Mouse (Mus musculus) left cerebral cortex, adult 2 months (tissue): ENCODE results near the gene Hoxb1. TPM values are rescaled to one million over a fixed set of nuclear protein-coding genes. Genes with fewer than 3 reads are reported as not detected.

Source experiments
- DNase-seq, 2 experiments: peaks; one replicate each; pipeline ENCODE4 v3.0.0; 2021 to 2022; ENCODE audit warnings: low spot score in 2 of 2, mixed read lengths in 1 of 2; ENCODE audit errors: extremely low spot score in 1 of 2
- H3K27ac ChIP-seq: fragments of 200-600 bp; 2 replicates; pipeline ENCODE4 v1.8.1; 2022
- H3K4me3 ChIP-seq: fragments of 200-600 bp; 2 replicates; pipeline ENCODE4 v1.8.1; 2022
- CTCF ChIP-seq: fragments of 200-600 bp; IDR thresholded peaks from 2 replicates; pipeline ENCODE4 v1.8.1; 2022; ENCODE audit warnings: antibody characterized with exemption, mild to moderate bottlenecking, moderate library complexity
- intact Hi-C: fragments of 180-260 bp; cut with DNase I; formaldehyde crosslinking; loops from one replicate; pipeline ENCODE4 v1.15.1; 2025
- long read RNA-seq, 2 experiments: library from polyadenylated mRNA; stranded (forward); transcript quantifications; one replicate each; pipeline ENCODE4 v2.0.0; 2021; ENCODE audit warnings: borderline mapping rate in 2 of 2
- total RNA-seq, 2 experiments: library from RNA; stranded (reverse); gene quantifications; 2 replicates each; pipeline ENCODE4 v1.2.3; 2021

The Hoxb1 gene
- not detected for total RNA-seq
- long read RNA-seq, experiment 1: 0 reads
- long read RNA-seq, experiment 2: 0 reads

DNA sequence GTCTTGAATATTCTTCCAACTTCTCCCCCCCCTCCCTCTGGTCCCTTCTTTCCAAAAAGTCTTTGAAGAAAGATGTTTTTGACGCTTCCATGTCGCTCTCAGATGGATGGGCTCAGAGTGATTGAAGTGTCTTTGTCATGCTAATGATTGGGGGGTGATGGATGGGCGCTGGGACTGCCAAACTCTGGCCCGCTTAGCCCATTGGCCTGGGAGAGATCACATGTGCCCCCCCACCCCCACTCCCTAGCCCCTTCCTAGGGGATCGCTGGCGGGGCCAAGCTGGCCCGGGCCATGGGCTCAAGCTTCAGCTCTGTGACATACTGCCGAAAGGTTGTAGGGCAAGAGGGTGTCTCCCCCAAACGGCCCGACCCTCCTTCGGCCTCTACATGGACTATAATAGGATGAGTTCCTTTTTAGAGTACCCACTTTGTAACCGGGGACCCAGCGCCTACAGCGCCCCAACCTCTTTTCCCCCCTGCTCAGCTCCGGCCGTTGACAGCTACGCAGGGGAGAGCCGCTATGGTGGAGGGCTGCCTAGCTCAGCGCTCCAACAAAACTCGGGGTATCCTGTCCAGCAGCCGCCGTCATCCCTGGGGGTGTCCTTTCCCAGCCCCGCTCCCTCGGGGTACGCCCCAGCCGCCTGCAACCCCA, at the start of gene Hoxb1:
Hoxb1 (plus strand) TSS at position 312 of the 651 bp plus-strand sequence.
- intact Hi-C loops: no loop called here
- no peak for DNase-seq
- no peak for TF ChIP-seq CTCF
- Histone ChIP-seq H3K27ac (no peak within 1 kb of the TSS), H3K4me3 (no peak within 1 kb of the TSS)

DNA sequence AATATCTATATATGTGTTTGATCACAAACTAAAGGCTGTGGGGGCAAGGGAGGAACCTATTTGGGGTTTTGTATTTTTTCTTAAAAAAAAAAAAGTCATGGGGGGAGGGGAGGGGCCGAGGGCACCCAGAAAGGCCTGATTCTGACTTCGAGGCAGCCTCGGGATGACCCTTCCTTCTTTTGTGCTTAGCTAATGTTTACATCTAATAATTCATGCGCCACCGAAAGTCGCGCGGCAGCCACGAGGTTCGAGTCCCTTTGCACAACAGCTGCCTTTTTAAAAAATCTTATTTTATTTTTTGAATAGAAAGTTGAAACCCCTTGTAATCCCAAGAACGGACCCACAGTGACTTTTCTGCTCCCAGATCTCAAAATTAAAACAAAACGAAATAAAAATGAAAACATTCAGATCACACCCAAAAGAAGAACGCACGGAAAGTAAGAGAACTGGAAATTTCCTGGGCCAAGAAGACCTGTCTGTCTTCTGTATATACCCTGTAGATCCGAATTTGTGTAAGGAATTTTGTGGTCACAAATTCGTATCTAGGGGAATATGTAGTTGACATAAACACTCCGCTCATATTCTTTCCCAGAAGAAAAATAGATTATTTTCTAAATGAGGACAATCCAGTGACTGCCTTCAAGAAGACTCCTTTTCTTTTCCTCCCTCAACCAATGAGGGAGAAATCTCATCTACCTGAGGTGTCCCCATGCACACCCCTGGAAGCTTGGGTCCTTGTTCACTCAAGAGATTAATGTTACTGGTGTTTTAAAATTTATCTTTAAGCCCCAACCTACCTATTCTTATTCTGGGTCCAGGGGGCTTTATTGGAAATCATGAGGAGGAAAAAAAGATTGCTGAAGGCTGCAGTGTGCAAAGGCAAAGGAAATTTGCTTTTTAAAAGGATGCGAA, 48.6 kb upstream of the Hoxb1 start:
- DNase-seq: no peak
- intact Hi-C loops: loop anchor here (5.0 to 10.0 kb wide), 2 partner anchors 35 to 312 kb away; partner anchors contain the start of genes Hoxb2 and Igf2bp1
- H3K4me3 ChIP-seq: no peak overlapping the region
- no peak for TF ChIP-seq CTCF
- no peak overlapping the region for H3K27ac ChIP-seq

GRCm38 (mm10) chr11:96317608-96318367, 47.8 kb upstream of the Hoxb1 start, which contains the start of gene Hoxb4:
Hoxb4 (plus strand) TSS chr11:96318267.
- no peak for TF ChIP-seq CTCF
- DNase-seq: no peak
- H3K4me3 ChIP-seq: no peak within 1 kb of the TSS
- H3K27ac ChIP-seq: no peak within 1 kb of the TSS
- intact Hi-C loops: loop anchor here (5.0 to 10.0 kb wide), 2 partner anchors 35 to 313 kb away; partner anchors contain the start of genes Hoxb2 and Igf2bp1

DNA sequence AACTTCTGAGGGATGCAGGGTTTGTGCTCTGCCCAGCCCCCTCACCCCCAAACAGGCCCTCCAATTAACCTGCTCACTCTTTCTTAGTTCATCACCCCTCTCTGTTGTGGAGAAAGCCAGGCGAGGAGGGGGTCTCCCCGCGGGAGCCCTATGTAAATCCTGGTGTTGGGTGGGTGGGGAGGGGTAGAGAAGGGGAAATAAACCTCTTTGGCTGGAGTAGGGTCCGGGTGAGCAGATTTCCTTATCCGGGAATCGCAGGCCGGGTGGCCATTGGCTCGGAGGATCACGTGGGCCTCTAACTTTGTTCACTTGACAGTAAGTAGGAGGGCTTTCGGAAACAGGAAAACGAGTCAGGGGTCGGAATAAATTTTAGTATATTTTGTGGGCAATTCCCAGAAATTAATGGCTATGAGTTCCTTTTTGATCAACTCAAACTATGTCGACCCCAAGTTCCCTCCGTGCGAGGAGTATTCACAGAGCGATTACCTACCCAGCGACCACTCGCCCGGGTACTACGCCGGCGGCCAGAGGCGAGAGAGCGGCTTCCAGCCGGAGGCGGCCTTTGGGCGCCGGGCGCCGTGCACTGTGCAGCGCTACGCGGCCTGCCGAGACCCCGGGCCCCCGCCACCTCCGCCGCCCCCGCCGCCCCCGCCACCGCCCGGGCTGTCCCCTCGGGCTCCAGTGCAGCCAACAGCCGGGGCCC, 47.0 kb upstream of the Hoxb1 start:
- no peak for DNase-seq
- H3K27ac ChIP-seq: no peak overlapping the region
- no peak overlapping the region for H3K4me3 ChIP-seq
- intact Hi-C loops: loop anchor here (5.0 to 10.0 kb wide), 2 partner anchors 34 to 314 kb away; partner anchors contain the start of genes Hoxb2 and Igf2bp1
- TF ChIP-seq CTCF: no peak

DNA sequence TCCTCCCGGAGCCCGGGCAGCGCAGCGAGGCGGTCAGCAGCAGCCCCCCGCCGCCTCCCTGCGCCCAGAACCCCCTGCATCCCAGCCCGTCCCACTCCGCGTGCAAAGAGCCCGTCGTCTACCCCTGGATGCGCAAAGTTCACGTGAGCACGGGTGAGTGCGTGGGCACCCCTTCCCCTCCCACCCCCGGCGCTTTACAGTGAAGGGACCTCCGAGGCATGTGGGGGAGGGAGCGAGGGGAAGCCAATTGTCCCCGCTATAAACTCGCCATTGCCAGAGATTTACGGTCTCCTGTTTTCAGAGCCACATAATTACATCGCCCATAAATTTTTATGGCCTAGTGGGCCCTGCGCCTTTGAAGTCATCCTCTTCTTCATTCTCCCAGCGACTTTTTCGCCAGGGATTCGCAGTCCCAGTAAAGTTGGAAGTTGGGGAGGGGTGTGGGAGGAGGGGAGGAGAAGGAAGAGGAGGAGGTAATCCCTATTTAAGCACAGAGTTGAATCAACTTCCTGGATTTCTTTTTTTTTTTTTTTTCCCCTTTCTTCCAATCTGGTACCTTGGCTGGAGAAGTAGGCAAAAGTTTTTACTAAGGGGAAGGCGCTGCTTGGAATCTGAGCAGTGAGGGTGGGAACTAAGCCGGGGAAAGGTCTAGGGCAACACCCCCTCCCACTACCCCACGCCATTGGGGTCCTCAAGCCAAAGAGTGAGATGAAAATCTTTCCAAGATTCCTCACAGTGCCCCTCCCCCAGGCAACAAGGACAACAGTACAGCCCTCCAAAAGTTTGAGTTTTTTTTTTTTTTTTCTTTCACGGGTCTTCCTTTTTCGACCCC, 46.3 kb upstream of the Hoxb1 start:
- intact Hi-C loops: loop anchor here (5.0 to 10.0 kb wide), 2 partner anchors 33 to 314 kb away; partner anchors contain the start of genes Hoxb2 and Igf2bp1
- DNase-seq: no peak
- no peak overlapping the region for H3K4me3 ChIP-seq
- no peak for TF ChIP-seq CTCF
- H3K27ac ChIP-seq: no peak overlapping the region

- intact Hi-C loops: loop anchor here (5.0 to 10.0 kb wide), 3 partner anchors 32 to 315 kb away; partner anchors contain the start of genes Hoxb2 and Igf2bp1
- no peak overlapping the region for H3K4me3 ChIP-seq
- DNase-seq: no peak
- TF ChIP-seq CTCF: no peak
- H3K27ac ChIP-seq: no peak overlapping the region
Measured at GRCm38 (mm10) chr11:96319910-96320309, 45.6 kb upstream of the Hoxb1 start.

GRCm38 (mm10) chr11:96320688-96321087, 44.9 kb upstream of the Hoxb1 start:
- no peak for TF ChIP-seq CTCF
- intact Hi-C loops: loop anchor here (5.0 kb wide), 1 partner anchor 118 kb away; no protein-coding TSS in a partner anchor
- H3K4me3 ChIP-seq: no peak overlapping the region
- no peak for DNase-seq
- no peak overlapping the region for H3K27ac ChIP-seq

DNA sequence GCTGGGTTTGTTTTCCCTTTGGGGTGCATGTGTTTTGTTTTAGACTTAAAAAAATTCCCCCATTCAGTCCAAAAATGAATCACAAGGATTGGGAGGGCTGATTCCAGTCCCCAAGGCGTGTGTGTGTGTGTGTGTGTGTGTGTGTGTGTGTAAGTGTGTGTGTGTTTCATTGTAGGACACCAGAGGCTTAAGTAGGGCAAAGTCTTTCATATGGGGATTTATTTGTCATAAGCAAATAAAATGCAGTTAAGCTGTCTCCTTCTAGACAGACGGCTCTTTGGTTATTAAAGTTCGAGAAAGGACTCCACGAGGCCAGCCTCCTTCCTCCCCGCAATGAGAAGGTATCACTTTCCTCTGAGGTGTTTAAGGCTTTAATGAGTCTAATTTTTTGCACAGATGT, 43.7 kb upstream of the Hoxb1 start:
- DNase-seq: no peak
- no peak overlapping the region for H3K4me3 ChIP-seq
- intact Hi-C loops: loop anchor here (5.0 kb wide), 1 partner anchor 120 kb away; no protein-coding TSS in a partner anchor
- TF ChIP-seq CTCF: no peak
- H3K27ac ChIP-seq: no peak overlapping the region

- intact Hi-C loops: loop anchor here (5.0 kb wide), 1 partner anchor 120 kb away; no protein-coding TSS in a partner anchor
- H3K4me3 ChIP-seq: no peak overlapping the region
- H3K27ac ChIP-seq: no peak overlapping the region
- no peak for TF ChIP-seq CTCF
- DNase-seq: no peak
Measured at GRCm38 (mm10) chr11:96322738-96323137, 42.8 kb upstream of the Hoxb1 start.

DNA sequence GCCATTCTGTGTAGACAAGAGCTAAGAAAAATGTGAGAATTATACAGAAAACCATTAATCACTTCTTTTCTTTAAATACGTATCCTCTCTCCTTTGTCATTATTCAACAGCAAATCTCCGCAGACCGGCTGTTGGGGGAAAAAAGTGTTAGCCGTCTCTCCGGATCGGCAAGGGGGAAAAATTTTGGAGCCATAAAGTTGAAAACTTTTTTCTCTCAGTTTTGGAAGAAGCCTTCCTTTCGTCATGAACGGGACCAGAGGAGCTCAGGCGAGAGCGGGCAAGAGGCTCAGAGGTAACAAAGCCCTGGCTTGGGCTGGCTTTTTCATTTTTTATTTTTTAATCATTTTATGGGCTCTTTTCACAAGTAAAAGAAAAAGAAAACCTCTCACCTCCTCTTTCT, 42.4 kb upstream of the Hoxb1 start, which contains the start of gene Hoxb3:
Hoxb3 (plus strand) TSS at position 173 of the 400 bp plus-strand sequence.
- no peak for DNase-seq
- intact Hi-C loops: loop anchor here (5.0 kb wide), 1 partner anchor 121 kb away; no protein-coding TSS in a partner anchor
- no peak for TF ChIP-seq CTCF
- H3K27ac ChIP-seq: no peak within 1 kb of the TSS
- H3K4me3 ChIP-seq: no peak within 1 kb of the TSS
